Mouse (Mus musculus) liver, postnatal 0 days (tissue): Measurements from ENCODE around the gene Baat.

ENCODE experiments used
- CTCF ChIP-seq: sonication (generic); IDR thresholded peaks from 2 replicates; pipeline ENCODE4 v1.5.1; 2016; ENCODE audit warnings: antibody characterized with exemption, low read depth
- EP300 ChIP-seq: IDR thresholded peaks from 2 replicates; pipeline ENCODE4 v1.6.1; 2016; ENCODE audit warnings: antibody characterized with exemption, low read depth, mild to moderate bottlenecking

GRCm38 (mm10) chr4:49512636-49513035 is 6.3 kb upstream of the Baat start:
- TF ChIP-seq CTCF (no peak), EP300 (no peak)
